ENCODE assay signal across 8 mouse cellular contexts in genomic region chr16:17938821-17939220, GRCm38 (mm10). TPM values are rescaled to one million over a fixed set of nuclear protein-coding genes. Genes with fewer than 3 reads are reported as not detected.
A peak's percentile ranks its signal among the peaks of the same experiment; 100 is the strongest.
DNase-seq lines count a peak whose midpoint lies in the region; ATAC-seq lines count a peak whose summit lies in the region.

No protein-coding gene starts in this region.

- DNase-seq in heart, adult 18-20 months = peak; percentile 40 to 56
- DNase-seq in heart, postnatal 25 days (ENCODE audit: low spot score) = no peak
- peak; percentile 82 for DNase-seq in adrenal gland, postnatal 10 days
- peak; percentile 61 for DNase-seq in embryo, embryonic 9.5 days (ENCODE audit: extremely low spot score)
- peak; percentile 63 to 68 for DNase-seq in heart, postnatal 10 days
- DNase-seq in kidney, postnatal 36 days = peak; percentile 76 to 88
- DNase-seq in spleen, postnatal 4 days (ENCODE audit: low spot score in 2 of 2) = peak; percentile 78 to 88

- peak; percentile 89 for ATAC-seq in megakaryocyte progenitor cell, adult 5-6 weeks (replicated peaks; ENCODE audit: poor library complexity)

- intact Hi-C loops in heart, postnatal 25 days (cut with DNase I) = no loop called here
- intact Hi-C loops in heart, postnatal 10 days (cut with DNase I) = loop anchor here (2.0 kb wide), 1 partner anchor 28 kb away; the partner anchor contains the start of gene Ess2

RNA-seq across cellular contexts. Expression of gene Slc25a1, which starts 10.8 kb away (rescaled TPM):
- total RNA-seq in heart, adult 18-20 months (2021) = 10 to 100 TPM; 10.3 to 37.8 TPM
- total RNA-seq in heart, postnatal 25 days (2021) = 10 to 100 TPM in 1 of 2 experiments, 1 to 10 TPM in 1; 7.1 to 14.8 TPM
- total RNA-seq in adrenal gland, postnatal 10 days (2021) = 100 to 1,000 TPM; 115 to 121 TPM
- 10 to 100 TPM; 12.7 to 13.5 TPM for total RNA-seq in heart, postnatal 10 days (2021)
- total RNA-seq in megakaryocyte progenitor cell, adult 5-6 weeks (2015) = 23.0 and 27.2 TPM in 2 replicates
- 35.4 and 50.6 TPM in 2 replicates for total RNA-seq in megakaryocyte progenitor cell, adult 5-6 weeks (2017)

RNA-seq across cellular contexts. Expression of gene Gsc2, which starts 24.0 kb away (rescaled TPM):
- not detected for total RNA-seq in heart, adult 18-20 months (2021)
- not detected for total RNA-seq in heart, postnatal 25 days (2021)
- total RNA-seq in adrenal gland, postnatal 10 days (2021) = not detected
- not detected for total RNA-seq in heart, postnatal 10 days (2021)
- total RNA-seq in megakaryocyte progenitor cell, adult 5-6 weeks (2015) = not detected in 2 replicates
- not detected in 2 replicates for total RNA-seq in megakaryocyte progenitor cell, adult 5-6 weeks (2017)

RNA-seq across cellular contexts. Expression of gene Ess2, which starts 27.7 kb away (rescaled TPM):
- total RNA-seq in heart, adult 18-20 months (2021) = 1 to 10 TPM; 8.6 TPM
- 1 to 10 TPM; 8.7 to 9.3 TPM for total RNA-seq in heart, postnatal 25 days (2021)
- total RNA-seq in adrenal gland, postnatal 10 days (2021) = 10 to 100 TPM; 19.4 to 23.1 TPM
- 10 to 100 TPM; 16.3 to 16.5 TPM for total RNA-seq in heart, postnatal 10 days (2021)
- 8.4 and 12.0 TPM in 2 replicates for total RNA-seq in megakaryocyte progenitor cell, adult 5-6 weeks (2015)
- total RNA-seq in megakaryocyte progenitor cell, adult 5-6 weeks (2017) = 22.5 and 23.8 TPM in 2 replicates

RNA-seq across cellular contexts. Expression of gene Tssk2, which starts 40.4 kb away (rescaled TPM):
- total RNA-seq in heart, adult 18-20 months (2021) = not detected
- total RNA-seq in heart, postnatal 25 days (2021) = not detected
- not detected for total RNA-seq in adrenal gland, postnatal 10 days (2021)
- total RNA-seq in heart, postnatal 10 days (2021) = not detected
- not detected in 2 replicates for total RNA-seq in megakaryocyte progenitor cell, adult 5-6 weeks (2015)
- not detected in 2 replicates for total RNA-seq in megakaryocyte progenitor cell, adult 5-6 weeks (2017)

RNA-seq across cellular contexts. Expression of gene Dgcr2, which starts 40.5 kb away (rescaled TPM):
- total RNA-seq in heart, adult 18-20 months (2021) = 10 to 100 TPM; 43.5 to 48.3 TPM
- 10 to 100 TPM; 46.5 to 49.5 TPM for total RNA-seq in heart, postnatal 25 days (2021)
- 10 to 100 TPM; 60.6 to 63.9 TPM for total RNA-seq in adrenal gland, postnatal 10 days (2021)
- 10 to 100 TPM; 50.8 to 52.7 TPM for total RNA-seq in heart, postnatal 10 days (2021)
- 21.6 and 23.8 TPM in 2 replicates for total RNA-seq in megakaryocyte progenitor cell, adult 5-6 weeks (2015)
- total RNA-seq in megakaryocyte progenitor cell, adult 5-6 weeks (2017) = 40.4 and 50.0 TPM in 2 replicates
